Mouse (Mus musculus) stomach, postnatal 0 days (tissue): ENCODE data around the gene Bsg. TPM values are rescaled to one million over a fixed set of nuclear protein-coding genes. Genes with fewer than 3 reads are reported as not detected.

Experiments
- ATAC-seq: fragments of 200-750 bp; cut with Nextera tagmentation; 2 replicates; pipeline ENCODE4 v1.8.0; 2017; ENCODE audit not compliant: low FRiP score, low TSS enrichment
- DNase-seq: peaks from one replicate; pipeline ENCODE4 v3.0.0-alpha.2; 2016; ENCODE audit warnings: low spot score
- H3K27ac ChIP-seq: fragments of 300-500 bp; sonication (generic); replicated peaks from 2 replicates; pipeline ENCODE4 v1.5.1; 2014; ENCODE audit warnings: mild to moderate bottlenecking, control low read depth
- H3K27me3 ChIP-seq: fragments of 300-500 bp; sonication (generic); 2 replicates; pipeline ENCODE4 v1.6.1; 2014; ENCODE audit warnings: low read length; ENCODE audit not compliant: control insufficient read depth, insufficient read depth
- H3K36me3 ChIP-seq: fragments of 300-500 bp; sonication (generic); 2 replicates; pipeline ENCODE4 v1.6.1; 2014; ENCODE audit warnings: low read length, mixed read lengths; ENCODE audit not compliant: control insufficient read depth, insufficient read depth
- H3K4me1 ChIP-seq: fragments of 300-500 bp; sonication (generic); replicated peaks from 2 replicates; pipeline ENCODE4 v1.6.1; 2014; ENCODE audit warnings: antibody characterized with exemption; ENCODE audit not compliant: control insufficient read depth, insufficient read depth
- H3K4me2 ChIP-seq: fragments of 300-500 bp; sonication (generic); replicated peaks from 2 replicates; pipeline ENCODE4 v1.6.1; 2014; ENCODE audit warnings: low read depth, mild to moderate bottlenecking, control low read depth, moderate library complexity
- H3K4me3 ChIP-seq: fragments of 300-500 bp; sonication (generic); 2 replicates; pipeline ENCODE4 v1.5.1; 2014; ENCODE audit warnings: low read depth, low read length, control low read depth
- H3K9ac ChIP-seq: fragments of 300-500 bp; sonication (generic); 2 replicates; pipeline ENCODE4 v1.6.1; 2014; ENCODE audit warnings: mild to moderate bottlenecking, low read length, control low read depth, mixed read lengths
- H3K9me3 ChIP-seq: fragments of 300-500 bp; sonication (generic); 2 replicates; pipeline ENCODE4 v1.6.1; 2016; ENCODE audit warnings: low read length; ENCODE audit not compliant: control insufficient read depth
- CTCF ChIP-seq: IDR thresholded peaks from 2 replicates; pipeline ENCODE4 v1.5.1; 2016; ENCODE audit warnings: antibody characterized with exemption, low read depth, mild to moderate bottlenecking, moderate library complexity
- EP300 ChIP-seq: optimal IDR thresholded peaks from 2 replicates; pipeline ENCODE3; 2016; ENCODE audit warnings: antibody characterized with exemption
- WGBS: fragments of 180-500 bp; shearing (Covaris S2); extraction: QIAGEN DNeasy Blood & Tissue Kit; methylation state at CpG from one replicate; pipeline ENCODE4 v1.1.7; 2014; 5-methylcytosine and 5-hydroxymethylcytosine counted together
- polyA plus RNA-seq: library from polyadenylated mRNA; unstranded; fragments of >200 nt; fragmentation: Nextera tagmentation; extraction: Ambion mirVana; gene quantifications from 2 replicates; pipeline ENCODE4 v1.2.1, GENCODE M21; 2015

Gene Bsg
- polyA plus RNA-seq, 1 experiment from 2014 or later = 1,012 TPM

- WGBS = 18% methylated on average over 1 of the region's 1 CpGs
- Histone ChIP-seq H3K27ac (no peak overlapping the region), H3K4me2 (no peak overlapping the region), H3K4me1 (0 out of 2 replicates have a peak, but pooled peaks cover 2% of the 10 kb centered on the region), H3K4me3 (no peak overlapping the region), H3K36me3 (peaks cover 14% of the 10 kb centered on the region), H3K9ac (no peak overlapping the region), H3K9me3 (no peaks in the 10 kb centered on the region), H3K27me3 (peaks cover 6% of the 10 kb centered on the region; the same call in 1 of the 2 replicates)
- TF ChIP-seq CTCF (no peak), EP300 (no peak)
- ATAC-seq (no peak), DNase-seq (no peak)
Observed at GRCm38 (mm10) chr10:79713163-79713562, 8.9 kb downstream of the Bsg start.

DNA sequence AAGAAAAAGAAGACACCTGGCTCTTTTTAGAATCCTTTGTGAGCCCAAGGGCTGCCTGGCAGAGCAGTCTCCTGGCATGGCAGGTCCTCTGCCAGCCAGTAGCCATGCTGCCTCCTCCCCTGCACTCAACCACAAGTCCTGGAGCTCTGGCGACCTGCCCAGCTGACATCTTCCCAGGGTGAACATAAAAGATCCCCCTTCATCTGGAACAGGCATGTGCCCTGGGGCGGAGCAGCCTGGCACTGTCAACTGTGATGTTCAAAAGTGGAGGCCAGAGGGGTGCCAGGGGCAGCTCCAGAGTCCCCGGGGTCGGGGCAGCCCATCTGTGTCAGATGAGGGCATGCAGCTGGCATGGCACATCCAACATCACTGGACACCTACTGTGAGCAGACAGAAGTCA, 10.7 kb downstream of the Bsg start:
- no peak for TF ChIP-seq CTCF
- TF ChIP-seq EP300 = no peak
- Histone ChIP-seq H3K27me3 (peaks cover 6% of the 10 kb centered on the region; the same call in 1 of the 2 replicates), H3K27ac (no peak overlapping the region), H3K9ac (no peak overlapping the region), H3K36me3 (peaks cover 9% of the 10 kb centered on the region), H3K9me3 (no peaks in the 10 kb centered on the region), H3K4me2 (no peak overlapping the region), H3K4me1 (0 out of 2 replicates have a peak, but pooled peaks cover 2% of the 10 kb centered on the region), H3K4me3 (no peak overlapping the region)
- ATAC-seq (no peak), DNase-seq (no peak)
- 68% methylated on average over 4 of the region's 4 CpGs for WGBS

GRCm38 (mm10) chr10:79716254-79716987, 12.1 kb downstream of the Bsg start, which contains the start of gene Hcn2:
Hcn2 (plus strand) TSS chr10:79716634.
- WGBS = 3% methylated on average over 43 of the region's 91 CpGs
- no peak for TF ChIP-seq CTCF
- no peak for TF ChIP-seq EP300
- peak; percentile 19; the same call in 1 of the 2 replicates for ATAC-seq

DNA sequence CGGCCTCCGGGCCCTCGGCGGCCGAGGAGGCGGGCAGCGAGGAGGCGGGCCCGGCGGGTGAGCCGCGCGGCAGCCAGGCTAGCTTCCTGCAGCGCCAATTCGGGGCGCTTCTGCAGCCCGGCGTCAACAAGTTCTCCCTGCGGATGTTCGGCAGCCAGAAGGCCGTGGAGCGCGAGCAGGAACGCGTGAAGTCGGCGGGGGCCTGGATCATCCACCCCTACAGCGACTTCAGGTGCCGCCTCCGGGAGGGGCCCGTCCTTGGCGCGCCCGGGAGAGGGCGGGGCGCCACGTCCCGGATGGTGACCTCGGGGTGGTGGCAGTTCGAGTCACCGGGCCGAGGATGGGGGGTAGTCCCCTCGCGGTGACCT, 12.7 kb downstream of the Bsg start:
- 1% methylated on average over 30 of the region's 44 CpGs for WGBS
- TF ChIP-seq EP300 = no peak
- no peak for TF ChIP-seq CTCF
- 0 out of 2 replicates have a peak, but pooled peaks cover 2% of the 10 kb centered on the region for H3K4me1 ChIP-seq
- H3K27ac ChIP-seq = no peak overlapping the region
- no peaks in the 10 kb centered on the region for H3K36me3 ChIP-seq
- H3K9ac ChIP-seq = peak overlapping the region; percentile 31; the same call in 1 of the 2 replicates
- peak overlapping the region; percentile 95 for H3K4me2 ChIP-seq
- ATAC-seq (no peak), DNase-seq (no peak)
- H3K27me3 ChIP-seq = peaks cover 6% of the 10 kb centered on the region; the same call in 1 of the 2 replicates
- no peaks in the 10 kb centered on the region for H3K9me3 ChIP-seq
- H3K4me3 ChIP-seq = peak overlapping the region; percentile 56

More at GRCm38 (mm10) chr10:79716254-79716987, 12.1 kb downstream of the Bsg start, which contains the start of gene Hcn2:
- DNase-seq = no peak
- H3K27ac ChIP-seq = no peak within 1 kb of the TSS
- peak within 1 kb of the TSS; percentile 56 for H3K4me3 ChIP-seq
- H3K4me2 ChIP-seq = peak within 1 kb of the TSS; percentile 95
- no peaks in the 10 kb centered on the region; the same call in 1 of the 2 replicates for H3K36me3 ChIP-seq
- peak within 1 kb of the TSS; percentile 31; the same call in 1 of the 2 replicates for H3K9ac ChIP-seq
- H3K9me3 ChIP-seq = no peaks in the 10 kb centered on the region
- H3K27me3 ChIP-seq = peaks cover 6% of the 10 kb centered on the region; the same call in 1 of the 2 replicates
- 0 out of 2 replicates have a peak, but pooled peaks cover 2% of the 10 kb centered on the region for H3K4me1 ChIP-seq

DNA sequence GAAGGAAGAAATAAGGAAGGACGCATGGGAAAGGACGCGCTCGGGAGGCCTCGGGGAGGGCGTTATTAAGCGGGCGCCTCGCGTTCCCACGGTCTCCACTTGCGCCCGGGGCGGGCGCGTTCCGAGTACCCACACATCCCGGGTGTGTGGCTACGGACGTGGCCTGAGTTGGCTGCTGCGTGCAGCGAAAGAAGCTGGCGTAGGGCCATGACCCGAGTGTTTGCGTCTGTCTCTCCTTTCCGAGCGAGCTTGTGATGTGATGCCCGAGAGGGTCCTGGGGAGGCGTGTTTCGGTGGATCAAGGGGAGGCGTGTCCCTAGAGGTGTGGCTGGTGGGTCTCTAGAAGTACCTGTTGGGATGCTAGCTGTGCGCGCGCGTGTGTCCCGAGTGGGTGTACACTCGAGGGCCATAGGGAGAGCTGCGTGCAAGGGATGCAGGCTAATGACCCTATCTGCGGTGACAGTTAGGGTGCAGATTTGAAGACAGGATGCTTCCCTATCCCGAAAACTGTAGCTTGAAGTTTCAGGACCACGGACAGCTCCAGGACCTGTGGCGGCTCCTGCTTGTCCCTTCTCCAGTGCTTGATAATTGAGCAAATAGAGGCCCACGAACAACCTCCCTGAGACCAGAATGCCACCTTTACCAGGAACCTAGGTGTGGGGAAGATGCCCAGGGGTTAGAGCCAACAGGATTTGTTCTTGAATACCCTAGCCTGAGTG, 13.5 kb downstream of the Bsg start:
- no peak overlapping the region for H3K27ac ChIP-seq
- H3K36me3 ChIP-seq = no peaks in the 10 kb centered on the region
- WGBS = 5% methylated on average over 43 of the region's 43 CpGs
- no peak overlapping the region for H3K9ac ChIP-seq
- peak overlapping the region; percentile 56; the same call in 1 of the 2 replicates for H3K4me3 ChIP-seq
- peaks cover 6% of the 10 kb centered on the region; the same call in 1 of the 2 replicates for H3K27me3 ChIP-seq
- no peaks in the 10 kb centered on the region for H3K9me3 ChIP-seq
- H3K4me2 ChIP-seq = peak overlapping the region; percentile 95
- DNase-seq (peak; percentile 80), ATAC-seq (peak; percentile 9; the same call in 1 of the 2 replicates)
- TF ChIP-seq EP300 (no peak), CTCF (no peak)
- H3K4me1 ChIP-seq = 0 out of 2 replicates have a peak, but pooled peaks cover 2% of the 10 kb centered on the region
